Mouse (Mus musculus) CH12.LX (cell line): ENCODE measurements at regions not wholly inside any gene's neighbourhood (a gene's known extent, or its start where the extent isn't known, plus 50 kb on each side); places are given as distances from the start of the nearest gene placed in this dataset.

ENCODE experiments used
- DNase-seq: peaks from one replicate; pipeline ENCODE4 v3.0.0-alpha.2; 2013; ENCODE audit errors: extremely low read depth
- H3K27ac ChIP-seq: 2 replicates; pipeline ENCODE4 v1.5.1; 2012; ENCODE audit warnings: low read depth, mild to moderate bottlenecking, control low read depth, moderate library complexity; ENCODE audit not compliant: insufficient read depth
- H3K27me3 ChIP-seq: replicated peaks from 2 replicates; pipeline ENCODE3; 2012; ENCODE audit warnings: inconsistent platforms
- H3K36me3 ChIP-seq, 2 experiments: replicated peaks in 1 of 2; 2 replicates each; pipeline versions ENCODE3 to v1.6.1; 2012; ENCODE audit warnings: inconsistent platforms in 1 of 2, low read length in 1 of 2, mild to moderate bottlenecking in 1 of 2, mixed read lengths in 1 of 2, moderate library complexity in 1 of 2; ENCODE audit not compliant: control insufficient read depth in 1 of 2, insufficient read depth in 1 of 2
- H3K4me1 ChIP-seq, 2 experiments: 2 replicates each; pipeline ENCODE4 v1.6.1; 2012; ENCODE audit warnings: inconsistent platforms in 1 of 2, moderate library complexity in 1 of 2; ENCODE audit not compliant: insufficient read depth in 2 of 2, control insufficient read depth in 1 of 2
- H3K4me2 ChIP-seq: 2 replicates; pipeline ENCODE4 v1.6.1; 2012; ENCODE audit warnings: low read depth, mild to moderate bottlenecking, control low read depth; ENCODE audit not compliant: poor library complexity, insufficient read depth, severe bottlenecking
- H3K4me3 ChIP-seq, 3 experiments: fragments of 150-350 bp in 1 of 3; sonication (generic) in 1 of 3; replicated peaks in 1 of 3; 2 replicates each; pipeline versions ENCODE3 to v1.5.1; 2011 to 2012; ENCODE audit warnings: low read depth in 2 of 3, low read length in 2 of 3, mild to moderate bottlenecking in 2 of 3, moderate library complexity in 2 of 3, control low read depth in 1 of 3, improper control_type of control experiment in 1 of 3, inconsistent platforms in 1 of 3, mixed read lengths in 1 of 3; ENCODE audit not compliant: poor library complexity in 1 of 3
- H3K79me2 ChIP-seq: replicated peaks from 2 replicates; pipeline ENCODE4 v1.6.1; 2012; ENCODE audit warnings: mild to moderate bottlenecking, moderate library complexity; ENCODE audit not compliant: control insufficient read depth, poor library complexity, insufficient read depth, severe bottlenecking; ENCODE audit errors: extremely low read depth
- H3K9ac ChIP-seq: 2 replicates; pipeline ENCODE4 v1.6.1; 2012; ENCODE audit warnings: low read depth, mild to moderate bottlenecking, control low read depth, moderate library complexity; ENCODE audit not compliant: insufficient read depth
- H3K9me3 ChIP-seq: replicated peaks from 2 replicates; pipeline ENCODE3; 2012; ENCODE audit warnings: low read length, inconsistent platforms, mixed read lengths
- CTCF ChIP-seq, 2 experiments: IDR thresholded peaks in 1 of 2; conservative IDR thresholded peaks in 1 of 2; 2 replicates each; pipeline ENCODE4 v1.5.1; 2011 to 2012; ENCODE audit warnings: low read depth in 2 of 2, low read length in 2 of 2, improper control_type of control experiment in 1 of 2, inconsistent platforms in 1 of 2, mild to moderate bottlenecking in 1 of 2, moderate library complexity in 1 of 2
- E2F4 ChIP-seq: IDR thresholded peaks from 2 replicates; pipeline ENCODE4 v1.6.1; 2011; ENCODE audit warnings: low read depth, low read length, improper control_type of control experiment; ENCODE audit not compliant: insufficient replicate concordance
- JUN ChIP-seq: IDR thresholded peaks from 2 replicates; pipeline ENCODE4 v1.6.1; 2011; ENCODE audit warnings: low read depth, mild to moderate bottlenecking, low read length, improper control_type of control experiment, moderate library complexity; ENCODE audit not compliant: insufficient read depth
- MAX ChIP-seq: IDR thresholded peaks from 2 replicates; pipeline ENCODE4 v1.6.1; 2011; ENCODE audit warnings: low read length, improper control_type of control experiment
- MAZ ChIP-seq: IDR thresholded peaks from 2 replicates; pipeline ENCODE4 v1.6.1; 2012; ENCODE audit warnings: low read depth, mild to moderate bottlenecking, inconsistent platforms, low read length, improper control_type of control experiment, moderate library complexity
- MEF2A ChIP-seq: IDR thresholded peaks from 2 replicates; pipeline ENCODE4 v1.6.1; 2014; ENCODE audit warnings: low read depth, mild to moderate bottlenecking, inconsistent platforms, low read length, improper control_type of control experiment, borderline replicate concordance
- MXI1 ChIP-seq: IDR thresholded peaks from 2 replicates; pipeline ENCODE4 v1.6.1; 2011; ENCODE audit warnings: mild to moderate bottlenecking, low read depth, low read length, improper control_type of control experiment
- MYC ChIP-seq: IDR thresholded peaks from 2 replicates; pipeline ENCODE4 v1.6.1; 2011; ENCODE audit warnings: low read depth, mild to moderate bottlenecking, improper control_type of control experiment, low read length
- NRF1 ChIP-seq: IDR thresholded peaks from 2 replicates; pipeline ENCODE4 v1.6.1; 2014; ENCODE audit warnings: low read depth, mild to moderate bottlenecking, inconsistent platforms, low read length, improper control_type of control experiment, moderate library complexity
- POLR2AphosphoS2 ChIP-seq: IDR thresholded peaks from 2 replicates; pipeline ENCODE4 v1.6.1; 2011; ENCODE audit warnings: low read depth, low read length, improper control_type of control experiment
- RAD21 ChIP-seq: IDR thresholded peaks from 2 replicates; pipeline ENCODE4 v1.6.1; 2011; ENCODE audit warnings: low read depth, mild to moderate bottlenecking, low read length, improper control_type of control experiment, moderate library complexity
- SIN3A ChIP-seq: IDR thresholded peaks from 2 replicates; pipeline ENCODE4 v1.6.1; 2012; ENCODE audit warnings: low read length, improper control_type of control experiment, inconsistent platforms
- SMC3 ChIP-seq: IDR thresholded peaks from 2 replicates; pipeline ENCODE4 v1.6.1; 2011; ENCODE audit warnings: low read depth, low read length, improper control_type of control experiment
- UBTF ChIP-seq: IDR thresholded peaks from 2 replicates; pipeline ENCODE4 v1.6.1; 2012; ENCODE audit warnings: low read depth, mild to moderate bottlenecking, inconsistent platforms, low read length, improper control_type of control experiment, moderate library complexity
- ZKSCAN1 ChIP-seq: IDR thresholded peaks from 2 replicates; pipeline ENCODE4 v1.6.1; 2012; ENCODE audit warnings: low read depth, inconsistent platforms, low read length, improper control_type of control experiment, borderline replicate concordance
- ZNF384 ChIP-seq: IDR thresholded peaks from 2 replicates; pipeline ENCODE4 v1.6.1; 2012; ENCODE audit warnings: low read depth, low read length, improper control_type of control experiment, inconsistent platforms
- dilution Hi-C: fragments of 300-500 bp; cut with MboI; formaldehyde crosslinking; loops from 2 replicates; pipeline ENCODE4 v1.14.3; 2020; ENCODE audit warnings: low sequenced_read_pairs; ENCODE audit not compliant: extremely low pct_unique_long_range_greater_than_20kb, extremely low pct_ligation_motif_present
- in situ Hi-C: fragments of 300-500 bp; cut with MboI; formaldehyde crosslinking; loops from 3 replicates; pipeline ENCODE4 v1.14.3; 2019; ENCODE audit warnings: low sequenced_read_pairs, low pct_ligation_motif_present, low pct_unique_long_range_greater_than_20kb, mixed read lengths

- dilution Hi-C loops = no loop called here
Measured at GRCm38 (mm10) chr19:44677295-44677694, 78.5 kb upstream of the Pax2 start.

GRCm38 (mm10) chr19:44678686-44679085, 77.2 kb upstream of the Pax2 start:
- Histone ChIP-seq H3K4me2 (no peak overlapping the region), H3K4me3 (no peak overlapping the region), H3K79me2 (no peaks in the 10 kb centered on the region), H3K36me3 (no peaks in the 10 kb centered on the region), H3K9ac (no peak overlapping the region), H3K27me3 (peaks cover 80% of the 10 kb centered on the region)
- no peak for DNase-seq
- in situ Hi-C loops = no loop called here
- TF ChIP-seq RAD21 (no peak), CTCF (conservative IDR thresholded peaks at IDR 0.05 in 1 of 2, IDR thresholded peaks at IDR 0.05 in 1 of 2; ENCODE audit: low read depth in 2 of 2, low read length in 2 of 2) (no peak), UBTF (no peak), ZKSCAN1 (no peak), MAX (no peak), SIN3A (no peak), MAZ (no peak), MEF2A (no peak), POLR2AphosphoS2 (no peak), NRF1 (no peak), ZNF384 (no peak), JUN (no peak), MYC (no peak)
- TF ChIP-seq, all 38 proteins: peak for 0
- no peak overlapping the region for H3K27ac ChIP-seq
- dilution Hi-C loops = no loop called here
- no peaks in the 10 kb centered on the region for H3K4me1 ChIP-seq
- H3K9me3 ChIP-seq = no peaks in the 10 kb centered on the region

More at GRCm38 (mm10) chr19:44677295-44677694, 78.5 kb upstream of the Pax2 start:
- Histone ChIP-seq H3K9ac (no peak overlapping the region), H3K9me3 (no peaks in the 10 kb centered on the region), H3K4me3 (no peak overlapping the region), H3K27ac (no peak overlapping the region), H3K4me1 (no peaks in the 10 kb centered on the region), H3K79me2 (no peaks in the 10 kb centered on the region), H3K36me3 (no peaks in the 10 kb centered on the region), H3K27me3 (peaks cover 77% of the 10 kb centered on the region), H3K4me2 (no peak overlapping the region)
- TF ChIP-seq SMC3 (no peak), MEF2A (no peak), MXI1 (no peak), JUN (no peak), E2F4 (no peak), NRF1 (no peak)
- in situ Hi-C loops = no loop called here
- no peak for DNase-seq
